Mouse (Mus musculus) embryonic fibroblast, embryonic 13.5 days (primary cell): Measurements from ENCODE around the gene Ctnnd2.

Experiments used
- CTCF ChIP-seq: IDR thresholded peaks from 2 replicates; pipeline ENCODE4 v1.5.1; 2011; ENCODE audit warnings: mild to moderate bottlenecking, control low read depth, low read length, moderate library complexity, borderline replicate concordance; ENCODE audit not compliant: insufficient read depth
- POLR2A ChIP-seq: IDR thresholded peaks from 2 replicates; pipeline ENCODE4 v1.6.1; 2011; ENCODE audit warnings: low read depth, mild to moderate bottlenecking, control low read depth, low read length, moderate library complexity

GRCm38 (mm10) chr15:31006825-31007157, 834.4 kb downstream of the Ctnnd2 start:
- no peak for TF ChIP-seq CTCF
- no peak for TF ChIP-seq POLR2A
